Mouse (Mus musculus): Measurements from ENCODE around the gene Gal3st1. TPM values are rescaled to one million over a fixed set of nuclear protein-coding genes. Genes with fewer than 3 reads are reported as not detected.
"Not testable (repeated sequence)": the region's sequence is repeated elsewhere in the genome, so short reads cannot be mapped to it uniquely, and the experiment has no call there.

Gene Gal3st1
- polyA plus RNA-seq, 1 experiment from 2014 or later = 17.4 TPM

DNA sequence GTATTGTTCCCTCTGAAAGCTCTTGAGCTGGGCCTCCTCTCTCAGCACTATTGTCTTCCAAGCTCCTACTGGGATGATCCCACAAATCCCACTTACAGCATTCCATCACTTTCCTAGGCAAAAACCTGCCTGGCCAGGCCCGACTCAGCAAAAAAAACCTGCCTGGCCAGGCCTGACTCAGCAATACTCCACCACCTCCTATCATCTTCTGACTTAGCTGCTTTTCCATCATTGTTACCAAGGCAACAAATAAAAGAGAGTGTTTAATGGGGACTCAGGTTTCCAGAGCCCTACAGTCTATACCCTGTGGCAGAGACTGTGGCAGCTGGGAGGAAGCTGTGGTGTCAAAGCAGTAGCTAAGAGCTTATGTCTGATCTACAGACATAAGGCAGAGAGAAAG, 29.2 kb downstream of the Gal3st1 start:
- Histone ChIP-seq H3K4me2 (ENCODE audit: low read length) (no peak overlapping the region), H3K27ac (ENCODE audit: low read depth) (no peak overlapping the region), H3K4me3 (ENCODE audit: low read depth, low read length) (no peak overlapping the region), H3K4me1 (replicated peaks; ENCODE audit: control insufficient read depth, insufficient read depth, low read length) (no peaks in the 10 kb centered on the region), H3K36me3 (ENCODE audit: control insufficient read depth, insufficient read depth, low read length) (no peaks in the 10 kb centered on the region), H3K9me3 (ENCODE audit: control insufficient read depth, low read length) (no peaks in the 10 kb centered on the region), H3K27me3 (replicated peaks; ENCODE audit: control insufficient read depth, insufficient read depth, low read length) (no peaks in the 10 kb centered on the region), H3K9ac (ENCODE audit: low read length) (no peak overlapping the region)
- 86% methylated on average over 1 of the region's 1 CpGs for WGBS
- no peak for DNase-seq (ENCODE audit: low spot score)
- no peak for ATAC-seq (replicated peaks; ENCODE audit: low FRiP score, low TSS enrichment, low read depth)

DNA sequence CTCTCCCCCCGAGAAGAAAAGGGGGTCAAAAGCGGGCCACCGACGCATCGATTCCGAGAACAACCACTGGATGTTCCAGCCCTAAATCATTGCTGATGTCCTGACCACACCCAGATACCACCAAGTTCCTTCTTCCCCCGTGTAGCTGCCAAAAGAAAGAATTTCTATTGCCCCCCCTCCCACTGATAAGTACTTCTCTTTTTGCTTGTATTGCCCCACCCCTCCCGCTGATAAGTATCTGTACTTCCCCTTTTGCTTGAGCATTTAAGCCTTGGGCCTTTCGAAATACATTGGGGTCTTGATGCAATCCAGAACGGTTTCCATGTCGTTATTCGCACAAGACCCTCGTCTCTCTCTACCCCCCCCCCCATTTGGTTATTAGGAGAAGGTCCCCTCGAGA, 32.4 kb downstream of the Gal3st1 start:
- not testable (repeated sequence) for DNase-seq (ENCODE audit: low spot score); ATAC-seq (replicated peaks; ENCODE audit: low FRiP score, low TSS enrichment, low read depth); H3K9me3 ChIP-seq (ENCODE audit: control insufficient read depth, low read length); H3K27me3 ChIP-seq (replicated peaks; ENCODE audit: control insufficient read depth, insufficient read depth, low read length); H3K36me3 ChIP-seq (ENCODE audit: control insufficient read depth, insufficient read depth, low read length); H3K4me3 ChIP-seq (ENCODE audit: low read depth, low read length); H3K27ac ChIP-seq (ENCODE audit: low read depth); H3K9ac ChIP-seq (ENCODE audit: low read length); H3K4me2 ChIP-seq (ENCODE audit: low read length); H3K4me1 ChIP-seq (replicated peaks; ENCODE audit: control insufficient read depth, insufficient read depth, low read length)
- 91% methylated on average over 14 of the region's 14 CpGs for WGBS

DNA sequence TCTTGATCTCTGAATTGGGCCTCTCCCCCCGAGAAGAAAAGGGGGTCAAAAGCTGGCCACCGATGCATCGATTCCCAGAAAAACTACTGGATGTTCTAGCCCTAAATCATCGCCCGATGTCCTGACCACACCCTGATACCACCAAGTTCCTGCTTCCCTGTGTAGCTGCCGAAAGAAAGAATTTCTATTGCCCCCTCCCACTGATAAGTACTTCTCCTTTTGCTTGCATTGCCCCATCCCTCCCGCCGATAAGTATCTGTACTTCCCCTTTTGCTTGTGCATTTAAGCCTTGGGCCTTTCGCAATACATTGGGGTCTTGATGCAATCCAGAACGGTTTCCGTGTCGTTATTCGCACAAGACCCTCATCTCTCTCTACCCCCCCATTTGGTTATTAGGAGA, 38.7 kb downstream of the Gal3st1 start:
- not testable (repeated sequence) for H3K9me3 ChIP-seq (ENCODE audit: control insufficient read depth, low read length); H3K27ac ChIP-seq (ENCODE audit: low read depth); H3K4me1 ChIP-seq (replicated peaks; ENCODE audit: control insufficient read depth, insufficient read depth, low read length); H3K9ac ChIP-seq (ENCODE audit: low read length); ATAC-seq (replicated peaks; ENCODE audit: low FRiP score, low TSS enrichment, low read depth); H3K4me3 ChIP-seq (ENCODE audit: low read depth, low read length); H3K27me3 ChIP-seq (replicated peaks; ENCODE audit: control insufficient read depth, insufficient read depth, low read length); H3K36me3 ChIP-seq (ENCODE audit: control insufficient read depth, insufficient read depth, low read length); DNase-seq (ENCODE audit: low spot score); H3K4me2 ChIP-seq (ENCODE audit: low read length)
- 84% methylated on average over 13 of the region's 13 CpGs for WGBS

DNA sequence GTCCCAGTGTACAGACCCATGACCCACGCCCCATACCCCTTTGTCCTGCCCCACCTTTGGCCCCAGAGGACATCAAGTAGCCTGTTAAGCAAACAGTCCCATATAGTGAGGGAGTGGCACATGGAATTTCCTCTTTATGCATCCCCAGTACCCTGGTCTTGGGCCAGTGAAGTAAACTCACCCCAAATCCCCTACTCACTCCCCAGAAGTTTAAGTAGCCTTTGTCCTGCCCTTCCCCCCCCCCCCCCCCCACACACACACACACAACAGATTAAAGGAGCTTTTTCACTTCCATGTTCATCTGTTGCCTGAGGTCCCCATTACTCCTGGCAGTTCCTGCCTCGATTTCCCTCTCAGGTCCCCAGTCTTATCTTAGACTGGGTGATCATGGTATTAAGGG, 39.9 kb downstream of the Gal3st1 start:
- no peak overlapping the region for H3K4me2 ChIP-seq (ENCODE audit: low read length)
- no peaks in the 10 kb centered on the region for H3K27me3 ChIP-seq (replicated peaks; ENCODE audit: control insufficient read depth, insufficient read depth, low read length)
- no peaks in the 10 kb centered on the region for H3K36me3 ChIP-seq (ENCODE audit: control insufficient read depth, insufficient read depth, low read length)
- H3K9ac ChIP-seq (ENCODE audit: low read length) = no peak overlapping the region
- ATAC-seq (replicated peaks; ENCODE audit: low FRiP score, low TSS enrichment, low read depth) (no peak), DNase-seq (ENCODE audit: low spot score) (no peak)
- H3K9me3 ChIP-seq (ENCODE audit: control insufficient read depth, low read length) = no peaks in the 10 kb centered on the region
- WGBS = 71% methylated on average over 2 of the region's 2 CpGs
- H3K27ac ChIP-seq (ENCODE audit: low read depth) = no peak overlapping the region
- H3K4me3 ChIP-seq (ENCODE audit: low read depth, low read length) = no peak overlapping the region
- no peaks in the 10 kb centered on the region for H3K4me1 ChIP-seq (replicated peaks; ENCODE audit: control insufficient read depth, insufficient read depth, low read length)

- WGBS = 72% methylated on average over 8 of the region's 8 CpGs
- Histone ChIP-seq H3K27me3 (replicated peaks; ENCODE audit: control insufficient read depth, insufficient read depth, low read length) (0 out of 2 replicates have a peak, but pooled peaks cover 9% of the 10 kb centered on the region), H3K36me3 (ENCODE audit: control insufficient read depth, insufficient read depth, low read length) (no peaks in the 10 kb centered on the region), H3K27ac (ENCODE audit: low read depth) (no peak overlapping the region), H3K4me1 (replicated peaks; ENCODE audit: control insufficient read depth, insufficient read depth, low read length) (no peaks in the 10 kb centered on the region), H3K9me3 (ENCODE audit: control insufficient read depth, low read length) (no peaks in the 10 kb centered on the region), H3K4me2 (ENCODE audit: low read length) (no peak overlapping the region), H3K9ac (ENCODE audit: low read length) (no peak overlapping the region), H3K4me3 (ENCODE audit: low read depth, low read length) (no peak overlapping the region)
- no peak for DNase-seq (ENCODE audit: low spot score)
- ATAC-seq (replicated peaks; ENCODE audit: low FRiP score, low TSS enrichment, low read depth) = no peak
Measured at GRCm38 (mm10) chr11:4027066-4027465, 43.6 kb downstream of the Gal3st1 start.

- DNase-seq (ENCODE audit: low spot score) (no peak), ATAC-seq (replicated peaks; ENCODE audit: low FRiP score, low TSS enrichment, low read depth) (no peak)
- 68% methylated on average over 9 of the region's 9 CpGs for WGBS
- H3K27me3 ChIP-seq (replicated peaks; ENCODE audit: control insufficient read depth, insufficient read depth, low read length) = 0 out of 2 replicates have a peak, but pooled peaks cover 14% of the 10 kb centered on the region
- H3K9ac ChIP-seq (ENCODE audit: low read length) = no peak overlapping the region
- H3K4me1 ChIP-seq (replicated peaks; ENCODE audit: control insufficient read depth, insufficient read depth, low read length) = no peaks in the 10 kb centered on the region
- no peak overlapping the region for H3K27ac ChIP-seq (ENCODE audit: low read depth)
- no peak overlapping the region for H3K4me2 ChIP-seq (ENCODE audit: low read length)
- H3K9me3 ChIP-seq (ENCODE audit: control insufficient read depth, low read length) = no peaks in the 10 kb centered on the region
- H3K4me3 ChIP-seq (ENCODE audit: low read depth, low read length) = no peak overlapping the region
- no peaks in the 10 kb centered on the region for H3K36me3 ChIP-seq (ENCODE audit: control insufficient read depth, insufficient read depth, low read length)
Measured at GRCm38 (mm10) chr11:4027561-4028334, 44.3 kb downstream of the Gal3st1 start.

DNA sequence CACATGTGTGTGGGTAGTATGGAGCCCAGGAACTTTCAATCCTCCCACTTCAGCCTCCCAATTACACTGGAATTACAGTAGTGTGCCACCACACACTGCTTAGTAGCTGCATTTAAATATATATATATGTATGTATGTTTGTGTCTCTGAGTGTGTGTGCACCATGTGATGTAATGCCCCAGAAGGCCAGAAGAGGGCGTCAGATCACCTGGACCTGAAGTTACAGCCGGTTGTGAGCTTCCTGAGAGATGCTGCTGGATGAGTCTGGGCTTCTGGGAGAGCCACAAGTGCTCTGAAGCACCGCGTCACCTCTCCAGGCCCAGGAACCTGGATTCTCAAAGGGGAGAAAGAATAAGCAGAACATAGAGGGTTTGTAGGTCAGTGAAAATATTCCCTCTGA, 45.9 kb downstream of the Gal3st1 start:
- no peaks in the 10 kb centered on the region for H3K9me3 ChIP-seq (ENCODE audit: control insufficient read depth, low read length)
- H3K27me3 ChIP-seq (replicated peaks; ENCODE audit: control insufficient read depth, insufficient read depth, low read length) = 0 out of 2 replicates have a peak, but pooled peaks cover 14% of the 10 kb centered on the region
- 62% methylated on average over 4 of the region's 4 CpGs for WGBS
- H3K4me2 ChIP-seq (ENCODE audit: low read length) = no peak overlapping the region
- H3K9ac ChIP-seq (ENCODE audit: low read length) = no peak overlapping the region
- ATAC-seq (replicated peaks; ENCODE audit: low FRiP score, low TSS enrichment, low read depth) (no peak), DNase-seq (ENCODE audit: low spot score) (no peak)
- no peaks in the 10 kb centered on the region for H3K4me1 ChIP-seq (replicated peaks; ENCODE audit: control insufficient read depth, insufficient read depth, low read length)
- no peak overlapping the region for H3K4me3 ChIP-seq (ENCODE audit: low read depth, low read length)
- H3K36me3 ChIP-seq (ENCODE audit: control insufficient read depth, insufficient read depth, low read length) = no peaks in the 10 kb centered on the region
- no peak overlapping the region for H3K27ac ChIP-seq (ENCODE audit: low read depth)

DNA sequence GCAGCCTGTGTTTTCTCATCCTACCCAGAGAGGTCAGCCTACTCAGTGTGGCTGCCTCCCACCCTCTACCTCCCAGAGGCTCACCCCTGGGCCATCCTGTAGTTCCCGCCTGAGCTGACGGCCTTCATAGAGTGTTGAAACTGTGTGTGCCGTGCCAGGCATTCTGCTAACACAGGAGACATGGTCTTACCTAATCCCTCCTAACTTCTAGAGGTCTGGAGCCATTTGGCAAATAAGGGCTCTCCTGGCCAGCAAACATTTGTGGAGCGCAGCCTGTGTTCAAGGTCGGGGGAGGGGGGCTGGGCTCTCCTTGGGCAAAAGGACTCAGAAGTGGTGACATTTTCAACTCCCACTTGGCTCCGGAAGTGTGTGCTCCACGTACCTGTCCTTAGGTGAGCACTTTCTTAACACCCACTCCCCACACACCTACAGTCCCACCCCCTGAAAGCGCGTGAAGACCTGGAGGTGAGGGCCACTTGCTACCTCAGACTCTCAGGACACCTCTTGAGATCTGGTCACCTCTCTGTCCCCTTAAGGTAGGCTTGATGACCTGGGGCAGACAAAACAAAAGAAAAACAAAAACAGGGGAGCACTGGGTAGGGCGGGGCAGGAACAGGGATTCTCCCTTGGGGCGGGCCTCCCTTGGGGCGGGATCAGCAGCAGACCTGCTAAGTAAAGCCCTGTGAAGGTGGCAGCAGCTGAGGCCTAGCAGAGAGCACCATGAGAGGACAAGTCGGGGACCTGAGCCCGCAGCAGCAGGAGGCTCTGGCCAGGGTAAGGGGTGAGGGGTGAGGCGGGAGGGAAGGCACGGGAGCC, 47.9 kb downstream of the Gal3st1 start, which contains the start of gene Sec14l4:
TSS of gene Sec14l4 (plus strand) at position 337 of the 816 bp plus-strand sequence.
- Histone ChIP-seq H3K36me3 (ENCODE audit: control insufficient read depth, insufficient read depth, low read length) (no peaks in the 10 kb centered on the region), H3K9me3 (ENCODE audit: control insufficient read depth, low read length) (no peaks in the 10 kb centered on the region), H3K4me3 (ENCODE audit: low read depth, low read length) (no peak within 1 kb of the TSS), H3K27ac (ENCODE audit: low read depth) (no peak within 1 kb of the TSS), H3K4me1 (replicated peaks; ENCODE audit: control insufficient read depth, insufficient read depth, low read length) (no peaks in the 10 kb centered on the region), H3K4me2 (ENCODE audit: low read length) (no peak within 1 kb of the TSS), H3K9ac (ENCODE audit: low read length) (no peak within 1 kb of the TSS), H3K27me3 (replicated peaks; ENCODE audit: control insufficient read depth, insufficient read depth, low read length) (0 out of 2 replicates have a peak, but pooled peaks cover 14% of the 10 kb centered on the region)
- ATAC-seq (replicated peaks; ENCODE audit: low FRiP score, low TSS enrichment, low read depth) (0 out of 2 replicates have a peak, but pooled peaks have one; percentile 15), DNase-seq (ENCODE audit: low spot score) (no peak)
- WGBS = 31% methylated on average over 16 of the region's 16 CpGs

Measured in intestine, embryonic 14.5 days (tissue).